Mouse (Mus musculus): ENCODE results near the gene Acoxl.

Gene Acoxl

DNA sequence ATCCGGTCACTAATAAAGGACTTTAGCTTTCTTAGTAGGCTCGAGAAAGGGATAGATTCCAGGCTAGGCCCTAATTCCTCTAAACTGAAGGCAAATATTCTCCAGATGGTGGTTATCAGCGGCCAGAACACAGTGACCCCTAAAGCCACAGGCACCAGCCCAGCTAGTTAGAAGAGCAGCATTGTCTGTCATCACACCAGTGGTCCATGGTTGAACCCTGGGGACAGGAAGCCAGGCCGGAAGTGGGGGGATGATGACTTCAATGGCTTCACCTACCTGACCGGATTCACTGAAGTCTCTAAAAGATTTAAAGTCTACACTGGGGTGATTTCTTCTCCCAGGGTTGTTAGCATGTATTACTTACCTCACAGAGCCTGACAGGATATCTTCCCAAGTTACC lies 310.9 kb downstream of the Acoxl start:
- no peak for DNase-seq (ENCODE audit: low spot score)

DNA sequence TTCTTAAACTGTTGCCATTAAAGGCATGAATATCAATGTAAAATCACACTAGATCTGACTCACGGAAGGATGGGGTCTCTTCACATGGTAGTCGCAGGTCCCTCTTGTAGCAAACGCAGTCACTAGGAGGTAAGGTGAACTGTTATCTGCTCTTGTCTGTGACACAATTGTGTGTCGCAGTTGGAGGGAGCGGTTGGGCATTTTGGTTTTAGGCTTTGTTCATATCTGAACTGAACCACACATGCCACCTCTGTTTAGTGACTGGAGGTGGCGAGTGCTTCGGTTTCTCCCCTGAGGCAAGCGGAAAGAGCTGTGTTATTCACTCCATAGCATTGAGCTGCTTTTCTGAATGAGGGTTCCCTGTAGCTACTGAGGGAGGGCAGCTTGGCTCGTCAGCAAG lies 313.5 kb downstream of the Acoxl start:
- DNase-seq (ENCODE audit: low spot score) = no peak

DNA sequence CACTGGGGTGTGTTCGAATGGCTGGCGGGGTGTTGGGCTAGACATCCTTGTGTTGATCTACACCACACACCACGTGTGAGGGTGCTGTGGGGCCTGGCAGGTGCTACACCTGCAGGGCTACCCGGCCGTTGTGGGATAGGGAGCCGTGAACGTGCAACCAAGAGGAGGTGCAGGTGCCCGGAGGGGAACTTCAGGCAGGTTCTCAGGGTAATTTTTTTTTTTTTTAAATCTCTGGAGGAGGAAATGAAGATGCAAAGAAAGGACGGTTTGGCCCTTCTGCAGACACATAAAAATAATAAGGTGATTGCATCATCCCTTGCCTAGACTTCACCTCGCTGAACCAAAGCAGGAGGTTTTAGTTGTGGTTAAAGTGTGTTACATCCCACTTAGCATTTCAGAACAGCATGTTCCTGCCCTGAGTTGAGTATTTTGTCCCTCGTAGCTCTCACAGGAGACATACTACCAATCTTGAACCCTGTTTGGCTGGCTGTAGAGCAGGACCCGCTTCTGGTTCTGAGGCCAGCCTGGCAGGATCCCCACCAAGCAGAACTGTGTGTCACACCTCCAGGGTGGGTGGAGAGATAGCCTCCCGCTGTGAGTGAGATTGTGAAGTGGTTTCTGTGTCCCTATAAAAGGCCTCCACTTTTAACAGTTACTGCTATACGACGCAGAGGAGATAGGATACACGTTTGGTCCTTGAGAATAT lies 314.3 kb downstream of the Acoxl start:
- no peak for DNase-seq (ENCODE audit: low spot score)

DNA sequence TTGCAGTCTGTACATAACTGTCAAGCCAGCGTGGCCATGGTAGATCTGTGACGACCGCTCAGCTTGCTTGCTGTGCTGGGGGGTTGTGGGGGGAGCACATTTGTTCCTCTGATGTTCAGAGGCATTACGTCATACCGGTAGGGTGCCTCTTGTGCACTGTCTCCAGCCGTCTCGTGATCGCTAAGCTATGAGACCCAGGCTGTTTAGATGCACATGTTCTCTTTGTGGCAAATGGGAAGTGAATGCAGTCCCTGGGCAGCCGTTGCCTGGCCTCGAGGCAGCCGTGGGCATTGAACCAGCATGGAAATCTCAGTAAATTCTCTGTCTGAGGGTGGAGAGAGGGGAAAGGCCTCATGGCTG lies 314.9 kb downstream of the Acoxl start:
- no peak for DNase-seq (ENCODE audit: low spot score)

DNA sequence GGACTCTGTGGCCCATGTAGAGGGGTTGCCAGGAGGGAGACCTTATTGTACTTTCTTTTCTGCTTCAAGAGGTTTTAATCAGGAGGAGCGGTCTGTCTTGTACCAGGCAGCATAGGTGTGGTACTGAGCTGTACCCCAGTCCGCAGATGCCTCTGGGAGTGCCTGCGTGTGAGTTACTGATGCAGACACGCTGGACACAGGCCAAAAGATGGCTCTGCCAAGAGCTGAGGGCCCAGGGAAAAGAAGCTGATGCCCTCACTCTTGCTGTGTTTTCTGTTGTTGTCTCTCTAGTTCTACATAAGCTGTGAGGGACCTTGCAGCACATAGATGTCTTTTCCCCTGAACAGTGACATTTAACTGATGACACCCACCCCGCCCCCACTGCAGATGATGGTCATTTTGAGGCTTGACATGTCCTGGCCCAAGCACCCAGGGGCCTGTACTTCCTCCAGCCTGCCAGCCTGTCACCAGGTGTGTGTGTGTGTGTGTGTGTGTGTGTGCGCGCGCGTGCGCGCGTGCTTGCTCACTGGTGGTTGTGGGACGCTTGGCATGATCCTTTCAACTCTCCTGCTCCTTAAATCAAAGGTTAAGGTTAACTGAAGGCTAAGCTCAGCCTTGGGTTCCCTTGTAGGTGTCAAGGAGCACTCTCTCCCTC lies 316.9 kb downstream of the Acoxl start:
- DNase-seq (ENCODE audit: low spot score) = no peak

DNA sequence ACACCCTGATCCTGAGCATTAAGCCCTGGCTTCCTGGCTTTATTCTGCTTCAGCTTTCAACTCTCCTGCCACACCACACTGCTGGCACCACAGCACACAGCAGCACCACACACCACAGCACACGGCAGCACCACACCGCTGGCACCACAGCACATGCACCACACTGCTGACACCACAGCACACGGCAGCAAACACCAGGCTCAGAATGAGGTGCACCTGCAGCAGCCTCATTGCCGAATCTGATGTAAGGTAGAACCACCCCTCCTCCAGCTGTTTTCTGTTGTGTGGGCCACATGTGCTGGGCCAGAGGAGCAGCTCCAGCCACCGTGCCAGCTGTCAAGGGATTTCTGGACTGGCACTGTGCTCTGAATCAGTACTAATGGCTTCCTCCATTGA lies 317.4 kb downstream of the Acoxl start:
- no peak for DNase-seq (ENCODE audit: low spot score)

DNA sequence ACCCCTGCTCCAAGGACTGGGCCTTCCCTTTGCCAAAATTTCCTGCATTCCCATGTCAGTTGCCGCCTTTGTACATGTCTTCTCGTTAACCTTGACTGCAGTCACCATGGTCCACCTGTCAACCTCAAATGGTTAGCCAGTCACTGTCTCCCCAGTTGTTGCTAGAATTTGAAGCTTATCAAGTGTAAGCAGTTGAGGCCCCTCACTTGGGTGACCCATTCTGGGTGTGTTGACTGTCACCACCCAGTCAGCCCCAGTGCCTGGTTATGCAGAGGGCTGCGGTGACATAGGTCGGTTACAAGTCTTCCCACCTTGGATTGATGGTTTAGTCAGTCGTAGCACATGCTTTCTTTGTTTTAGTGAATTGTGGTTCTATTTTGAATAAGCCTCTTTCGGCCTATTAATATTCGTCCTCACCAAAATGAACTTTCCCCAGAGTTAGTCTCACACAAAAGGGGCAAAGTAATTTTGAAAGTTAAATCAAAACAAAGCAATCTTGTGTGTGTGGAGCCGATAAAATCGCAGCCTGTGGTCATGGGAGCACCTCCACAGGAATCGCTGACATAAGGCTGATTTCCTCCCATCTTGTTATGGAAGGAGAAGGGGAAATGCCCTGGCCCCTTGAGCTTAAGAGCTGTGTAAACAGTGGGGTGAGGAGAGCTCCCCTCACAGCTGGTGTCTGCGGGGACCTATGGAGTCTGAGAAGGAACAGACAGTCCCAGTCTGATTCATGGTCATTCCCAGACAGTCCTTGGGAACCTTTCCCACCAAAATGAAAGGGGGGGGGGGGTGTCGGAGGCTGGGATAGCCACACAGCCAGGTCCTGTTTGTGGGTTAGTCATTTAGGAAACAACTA lies 318.1 kb downstream of the Acoxl start:
- DNase-seq (ENCODE audit: low spot score) = no peak

DNA sequence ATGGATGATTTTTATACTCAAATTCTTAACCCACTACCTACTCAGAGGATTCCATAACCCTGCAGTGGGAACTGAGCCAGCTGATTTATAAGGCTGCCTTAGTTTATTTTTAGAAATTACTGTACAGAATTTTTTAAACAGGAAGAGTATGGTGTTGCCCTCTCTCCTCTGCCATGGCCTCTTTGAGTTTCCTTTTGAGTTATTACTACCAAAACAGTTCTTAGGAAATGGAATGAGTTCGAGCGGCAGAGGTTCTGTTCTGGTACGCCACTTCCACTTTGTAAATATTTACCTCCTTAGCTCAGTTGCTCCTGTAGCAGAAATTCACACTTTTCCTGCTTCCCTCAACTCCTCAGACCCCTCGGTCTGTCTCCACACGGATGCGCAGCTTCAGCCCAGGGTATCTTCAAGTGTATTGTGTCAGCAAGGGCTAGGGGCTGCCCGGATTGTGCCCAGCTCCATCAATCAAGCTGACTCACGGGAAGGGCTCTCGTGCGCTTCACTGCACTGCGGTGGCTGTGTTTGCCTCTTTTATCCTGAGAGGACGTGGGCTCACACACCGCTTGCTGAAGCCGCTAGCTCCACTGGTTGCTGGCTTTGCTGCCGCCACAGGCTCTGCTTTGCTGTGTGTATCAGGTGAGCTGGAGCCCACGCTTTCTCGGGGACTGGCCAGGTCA lies 320.2 kb downstream of the Acoxl start:
- no peak for DNase-seq (ENCODE audit: low spot score)

DNA sequence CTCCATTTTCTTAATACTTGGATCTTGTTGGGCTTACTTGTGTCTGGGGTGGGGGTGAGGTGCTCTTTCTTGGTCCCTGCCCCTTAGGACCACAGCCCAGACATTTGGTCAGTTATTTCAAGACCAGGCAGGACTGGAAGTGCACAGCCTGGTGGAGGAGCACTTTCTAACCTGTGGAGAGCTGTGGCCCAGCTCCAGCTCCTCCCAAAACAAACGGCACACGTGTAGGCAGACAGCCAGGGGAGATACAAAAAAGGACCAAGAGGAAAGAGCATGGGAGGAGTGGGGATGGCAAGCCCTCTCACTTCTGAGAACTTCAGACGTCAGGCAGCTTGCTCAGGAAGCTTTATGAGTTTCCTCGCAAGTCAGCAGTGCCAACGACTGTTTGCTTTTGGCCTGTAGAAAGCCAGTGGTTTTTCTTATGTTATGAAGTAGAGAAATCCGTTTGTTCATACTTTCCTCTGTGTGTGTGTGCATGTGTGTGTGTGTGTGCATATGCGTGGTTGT lies 321.0 kb downstream of the Acoxl start:
- no peak for DNase-seq (ENCODE audit: low spot score)

DNA sequence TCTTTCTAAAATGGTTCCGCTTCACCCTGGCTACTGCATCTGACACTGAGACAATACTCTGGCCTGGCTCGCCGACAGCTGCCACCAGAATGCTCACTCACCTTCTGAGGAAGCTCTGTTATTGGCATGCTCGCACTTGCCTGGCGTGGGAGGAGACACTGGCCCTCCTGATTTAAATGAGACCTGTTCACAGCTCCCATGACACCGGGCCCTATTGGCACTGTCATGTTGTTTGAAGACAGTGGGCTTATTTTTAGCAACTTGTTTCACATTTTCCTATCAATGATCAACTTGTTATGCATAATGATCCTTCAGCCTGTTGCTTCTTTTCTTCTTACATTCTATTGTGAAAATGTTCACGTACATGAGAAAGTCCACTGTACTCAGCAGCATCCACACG lies 324.5 kb downstream of the Acoxl start:
- DNase-seq (ENCODE audit: low spot score) = no peak

DNA sequence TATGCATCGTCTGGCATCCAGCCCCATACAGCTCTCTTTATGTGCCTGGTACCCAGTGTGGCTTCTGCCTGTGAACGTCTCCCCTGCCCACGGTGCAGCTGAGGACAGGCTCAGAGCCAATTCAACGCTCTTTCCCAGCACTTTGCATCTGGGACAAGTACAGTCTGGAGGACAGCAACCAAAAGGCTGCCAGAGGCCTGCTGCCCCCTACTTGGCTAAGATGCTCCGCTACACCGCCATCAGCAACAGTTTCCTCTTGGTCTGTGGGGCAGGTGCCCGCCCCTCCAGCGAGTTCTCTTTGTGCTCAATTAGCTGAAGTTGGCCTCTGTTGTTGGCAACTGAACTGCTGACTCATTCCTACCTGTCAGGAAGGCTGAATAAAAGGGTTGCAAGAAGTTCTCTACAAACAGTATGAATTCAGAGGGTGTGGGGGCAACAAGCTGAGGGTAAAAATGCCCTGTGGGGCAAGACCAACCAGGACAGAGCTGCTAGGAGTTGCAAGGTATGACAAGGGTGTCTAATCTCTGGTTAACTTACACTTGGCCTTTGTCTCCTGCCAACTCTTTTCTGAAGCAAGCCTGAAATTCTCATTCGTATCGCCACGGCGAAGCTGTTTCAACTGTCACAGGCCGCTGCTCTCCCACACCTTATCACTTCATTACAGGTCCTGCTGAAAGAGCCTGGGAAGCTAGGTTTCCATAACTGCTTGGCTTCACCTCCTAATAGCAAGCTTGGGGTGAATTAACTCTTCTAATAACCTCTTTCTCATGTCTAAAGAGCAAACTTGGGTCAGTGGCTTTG lies 328.1 kb downstream of the Acoxl start:
- DNase-seq (ENCODE audit: low spot score) = no peak

DNA sequence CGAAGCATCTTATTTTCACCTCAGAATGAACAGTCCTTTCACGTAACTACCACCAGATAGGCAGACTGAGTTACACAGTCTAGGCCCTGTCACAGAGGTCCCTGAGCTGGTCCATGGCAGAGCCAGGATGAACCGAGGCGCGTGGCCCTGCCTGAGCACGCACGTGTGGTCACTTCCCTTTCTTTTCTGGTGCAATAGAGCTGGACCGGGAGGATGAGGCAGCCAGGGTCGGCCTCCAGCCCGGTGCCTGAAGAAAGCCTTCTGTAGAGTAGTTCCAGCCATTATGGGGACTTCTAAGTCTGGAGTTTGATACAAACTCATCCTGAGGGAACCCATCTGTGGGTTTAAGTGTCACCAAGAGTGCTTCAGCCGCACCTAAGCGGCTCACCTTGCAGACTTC lies 329.3 kb downstream of the Acoxl start:
- no peak for DNase-seq (ENCODE audit: low spot score)

DNA sequence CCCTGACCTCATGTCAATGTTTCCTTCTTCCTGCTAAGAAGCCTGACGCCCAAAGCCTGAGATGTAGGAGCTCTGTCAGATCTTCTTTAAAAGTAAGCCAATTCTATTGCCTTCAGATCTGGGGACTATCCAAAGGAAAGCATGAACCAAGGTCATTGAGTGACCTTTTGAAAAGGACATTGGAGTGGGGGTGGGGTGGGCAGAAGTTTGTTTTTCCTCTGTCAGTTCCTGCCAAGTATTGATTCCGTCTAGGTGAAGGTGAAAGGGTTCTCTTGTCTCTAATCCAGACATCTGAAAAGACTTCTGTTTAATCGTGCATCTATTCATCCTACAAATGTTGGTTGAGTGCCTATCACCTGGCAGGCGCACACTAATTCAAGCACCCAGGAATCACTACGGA lies 330.8 kb downstream of the Acoxl start:
- DNase-seq (ENCODE audit: low spot score) = no peak

DNA sequence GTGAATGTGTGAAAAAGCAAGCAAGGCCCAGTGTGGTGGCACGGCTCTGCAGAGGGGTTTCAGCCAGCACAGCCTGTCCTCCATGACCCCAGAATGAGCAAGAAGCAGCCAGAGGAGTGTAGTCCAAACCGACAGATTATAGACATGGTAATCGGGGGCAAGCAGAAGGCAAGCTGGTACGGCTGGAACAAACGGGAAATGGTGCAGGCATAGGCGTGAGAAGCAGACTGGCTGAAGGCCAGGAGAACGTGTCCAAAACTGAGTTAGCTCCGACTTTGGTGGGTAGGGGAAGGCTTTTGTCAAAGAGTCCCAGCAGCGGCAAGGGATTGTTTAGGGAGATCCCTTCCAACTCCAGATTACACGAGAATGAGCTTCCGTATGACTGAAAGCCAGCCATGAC lies 331.3 kb downstream of the Acoxl start:
- no peak for DNase-seq (ENCODE audit: low spot score)

DNA sequence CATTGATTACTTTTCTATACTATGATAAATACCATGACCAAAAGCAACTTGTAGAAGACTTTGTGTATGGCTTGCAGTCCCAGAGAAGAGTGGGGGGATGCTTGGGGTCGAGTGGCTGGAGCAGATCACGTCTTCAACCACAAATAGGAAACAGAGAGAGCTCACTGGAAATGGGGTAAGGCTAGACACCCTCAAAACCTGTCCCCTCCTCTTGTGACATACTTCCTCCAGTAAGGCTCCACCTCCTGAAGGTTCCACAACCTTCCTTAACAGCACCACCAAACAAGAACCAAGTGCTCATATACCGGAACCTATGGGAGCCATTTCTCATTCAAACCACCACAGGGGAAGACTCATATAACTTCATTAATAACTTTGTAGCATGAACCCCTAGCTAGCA lies 331.9 kb downstream of the Acoxl start:
- no peak for DNase-seq (ENCODE audit: low spot score)

DNA sequence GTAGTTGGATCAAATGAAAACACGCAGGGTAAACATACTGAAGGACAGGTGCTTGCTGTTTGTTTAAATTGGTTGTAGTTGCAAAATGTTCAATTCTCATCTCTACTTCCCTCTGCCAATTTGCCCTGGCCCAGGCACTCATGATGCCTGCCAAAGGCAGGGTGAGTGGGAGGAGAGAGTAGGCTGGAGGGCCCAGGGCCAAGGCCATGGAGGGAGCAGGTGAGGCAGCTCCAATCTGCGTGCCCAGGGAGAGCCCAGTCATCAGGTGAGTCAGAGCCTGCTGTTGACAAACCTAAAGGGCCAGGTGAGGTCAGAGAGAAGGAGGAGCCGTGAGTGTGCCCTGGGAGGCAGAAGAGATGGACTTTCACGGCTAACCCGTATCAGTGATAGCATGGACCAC lies 333.6 kb downstream of the Acoxl start:
- DNase-seq (ENCODE audit: low spot score) = peak; percentile 37
